Mouse (Mus musculus) cerebellum, adult 8-10 months (tissue): ENCODE results near the gene Uckl1.
A peak's percentile ranks its signal among the peaks of the same experiment; 100 is the strongest.

Source experiments
- DNase-seq: peaks from one replicate; pipeline ENCODE4 v3.0.0; 2022

The Uckl1 gene

GRCm38 (mm10) chr2:181589011-181589731 lies 4.5 kb upstream of the Uckl1 start:
- no peak for DNase-seq

- DNase-seq, result no peak
Observed at GRCm38 (mm10) chr2:181588229-181588780, 3.6 kb upstream of the Uckl1 start.

- DNase-seq, result no peak
Observed at GRCm38 (mm10) chr2:181587796-181588195, 3.1 kb upstream of the Uckl1 start.

GRCm38 (mm10) chr2:181586124-181586523 lies 1.4 kb upstream of the Uckl1 start:
- DNase-seq, result no peak

GRCm38 (mm10) chr2:181585506-181585905 lies 814 bp upstream of the Uckl1 start:
- DNase-seq, result no peak

GRCm38 (mm10) chr2:181583460-181584257 lies 1.0 kb downstream of the Uckl1 start:
- DNase-seq, result peak; percentile 1

- peak; percentile 22 for DNase-seq
Observed at GRCm38 (mm10) chr2:181582939-181583338, 1.8 kb downstream of the Uckl1 start.

- peak; percentile 21 for DNase-seq
Observed at GRCm38 (mm10) chr2:181582358-181582757, 2.3 kb downstream of the Uckl1 start.

GRCm38 (mm10) chr2:181581402-181582120 lies 3.1 kb downstream of the Uckl1 start:
- DNase-seq, result peak; percentile 84

GRCm38 (mm10) chr2:181581016-181581401 lies 3.7 kb downstream of the Uckl1 start:
- DNase-seq, result no peak

GRCm38 (mm10) chr2:181580131-181580772 lies 4.4 kb downstream of the Uckl1 start:
- DNase-seq, result peak; percentile 23

- no peak for DNase-seq
Observed at GRCm38 (mm10) chr2:181579681-181580080, 5.0 kb downstream of the Uckl1 start.

GRCm38 (mm10) chr2:181578790-181579618 lies 5.7 kb downstream of the Uckl1 start:
- DNase-seq, result peak; percentile 21

GRCm38 (mm10) chr2:181577981-181578581 lies 6.6 kb downstream of the Uckl1 start:
- DNase-seq, result peak; percentile 58

GRCm38 (mm10) chr2:181577126-181577525 lies 7.6 kb downstream of the Uckl1 start:
- DNase-seq, result no peak

GRCm38 (mm10) chr2:181576613-181577012 lies 8.1 kb downstream of the Uckl1 start:
- no peak for DNase-seq

- DNase-seq, result no peak
Observed at GRCm38 (mm10) chr2:181574921-181575545, 9.7 kb downstream of the Uckl1 start.

- no peak for DNase-seq
Observed at GRCm38 (mm10) chr2:181573961-181574360, 10.7 kb downstream of the Uckl1 start.

- DNase-seq, result peak; percentile 61
Observed at GRCm38 (mm10) chr2:181572921-181573920, 11.5 kb downstream of the Uckl1 start.
